Mouse (Mus musculus): ENCODE measurements around the gene Rptor. TPM values are rescaled to one million over a fixed set of nuclear protein-coding genes. Genes with fewer than 3 reads are reported as not detected.
A peak's percentile ranks its signal among the peaks of the same experiment; 100 is the strongest.

The Rptor gene
- 12.2 and 12.9 TPM in 2 replicates for polyA plus RNA-seq (2015; fragmentation: Nextera tagmentation; extraction: Ambion mirVana)

DNA sequence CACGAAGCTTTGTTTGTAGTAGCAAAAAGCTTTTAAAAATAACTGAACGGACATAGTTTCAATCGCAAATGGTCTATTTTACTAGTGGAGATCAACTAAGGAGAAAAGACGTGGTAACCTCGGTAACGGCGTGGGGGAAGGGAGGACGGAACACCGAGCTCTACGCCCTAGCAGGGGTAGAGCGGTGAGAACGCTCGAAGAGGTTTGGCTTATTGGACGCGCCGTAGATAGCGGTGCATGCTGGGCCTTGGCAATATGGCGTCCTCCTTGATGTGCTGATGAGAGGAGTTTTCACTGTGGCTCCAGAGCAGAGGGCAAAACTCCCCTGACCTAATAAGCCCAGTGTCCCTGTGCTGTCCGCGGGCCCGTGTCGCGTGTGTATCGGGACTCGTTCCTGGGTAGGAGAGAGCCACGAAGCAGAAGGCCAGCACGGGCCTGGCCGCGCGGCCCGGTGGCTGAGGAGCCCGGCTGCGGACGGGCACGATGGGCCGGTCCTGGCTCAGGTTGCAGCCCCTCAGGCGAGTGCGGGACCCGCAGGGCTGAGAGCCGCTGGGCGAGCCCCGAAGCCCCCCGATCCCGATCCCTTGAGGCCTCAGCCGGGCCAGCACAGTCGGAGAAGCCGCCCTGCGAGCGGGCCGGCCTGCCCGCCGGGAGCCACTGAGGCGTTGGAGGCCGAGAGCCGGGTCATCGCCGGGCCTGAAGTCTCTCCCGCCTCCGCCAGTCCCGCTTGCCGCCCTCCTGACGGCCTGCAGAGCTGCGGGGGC is at the start of gene Rptor:
Rptor (plus strand) TSS at position 143 of the 764 bp plus-strand sequence.
- Histone ChIP-seq H3K27me3 (no peaks in the 10 kb centered on the region), H3K4me3 (replicated peaks) (peak within 1 kb of the TSS; percentile 100)
- under 1% methylated on average over 63 of the region's 63 CpGs for WGBS

DNA sequence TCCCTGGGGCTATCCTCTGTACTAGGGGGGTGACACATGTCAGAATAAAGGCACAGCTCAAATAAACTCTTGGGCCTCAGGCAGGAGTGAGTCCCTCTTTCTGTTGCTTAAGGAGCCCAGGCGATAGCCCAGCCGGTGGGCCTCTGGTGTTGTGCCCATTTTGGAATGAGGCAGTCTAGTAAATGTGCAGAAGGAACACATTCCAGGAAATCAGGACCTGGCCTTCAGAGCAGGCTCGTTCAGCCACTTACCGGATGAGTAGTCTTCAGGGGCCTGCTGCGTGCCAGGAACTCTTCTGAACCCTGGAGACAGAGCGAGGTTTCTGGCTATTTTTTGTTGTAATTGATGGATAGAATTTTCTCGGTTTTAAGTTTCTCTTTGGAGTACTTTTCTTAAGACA is 48.0 kb upstream of the Rptor start:
- Histone ChIP-seq H3K9ac (no peak overlapping the region), H3K4me2 (replicated peaks) (no peak overlapping the region), H3K4me3 (replicated peaks) (no peak overlapping the region), H3K27ac (replicated peaks) (no peak overlapping the region), H3K36me3 (no peaks in the 10 kb centered on the region), H3K4me1 (peaks cover 21% of the 10 kb centered on the region), H3K9me3 (replicated peaks) (no peaks in the 10 kb centered on the region), H3K27me3 (peaks cover 27% of the 10 kb centered on the region)
- no peak for ATAC-seq (ENCODE audit: insufficient number of reproducible peaks, low FRiP score, low TSS enrichment, low read depth)
- WGBS = 54% methylated on average over 7 of the region's 7 CpGs

More for the DNA sequence above, at the start of gene Rptor:
- Histone ChIP-seq H3K9ac (peak within 1 kb of the TSS; percentile 94), H3K9me3 (replicated peaks) (no peaks in the 10 kb centered on the region), H3K4me2 (replicated peaks) (peak within 1 kb of the TSS; percentile 87), H3K27ac (replicated peaks) (peak within 1 kb of the TSS; percentile 86), H3K4me1 (peaks cover 10% of the 10 kb centered on the region), H3K36me3 (0 out of 2 replicates have a peak, but pooled peaks cover 3% of the 10 kb centered on the region)
- ATAC-seq (ENCODE audit: insufficient number of reproducible peaks, low FRiP score, low TSS enrichment, low read depth) = peak; percentile 96

DNA sequence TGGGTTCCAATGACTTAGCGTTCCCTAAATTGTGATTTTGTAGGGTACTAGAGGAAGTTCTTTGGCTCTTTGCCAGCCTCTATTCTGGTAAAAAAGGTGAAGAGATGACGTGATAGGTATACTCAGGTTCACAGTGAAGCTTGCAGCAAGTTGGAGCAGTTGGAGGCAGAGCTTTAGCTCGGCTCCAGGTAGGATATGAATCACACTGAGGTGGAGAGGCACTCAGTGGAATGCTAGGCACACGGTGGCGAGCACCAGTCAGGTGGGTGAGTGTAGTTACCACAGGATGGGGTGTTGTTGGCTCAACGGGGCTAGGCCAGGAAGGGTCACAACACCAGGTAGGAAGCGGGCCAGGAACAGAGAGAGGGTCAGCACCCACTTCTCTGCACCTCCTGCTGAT is 47.5 kb upstream of the Rptor start:
- ATAC-seq (ENCODE audit: insufficient number of reproducible peaks, low FRiP score, low TSS enrichment, low read depth) = no peak
- Histone ChIP-seq H3K27me3 (peaks cover 22% of the 10 kb centered on the region), H3K36me3 (no peaks in the 10 kb centered on the region), H3K4me3 (replicated peaks) (no peak overlapping the region), H3K4me2 (replicated peaks) (no peak overlapping the region), H3K4me1 (peaks cover 21% of the 10 kb centered on the region), H3K27ac (replicated peaks) (no peak overlapping the region), H3K9me3 (replicated peaks) (no peaks in the 10 kb centered on the region), H3K9ac (no peak overlapping the region)
- WGBS = 79% methylated on average over 7 of the region's 7 CpGs

DNA sequence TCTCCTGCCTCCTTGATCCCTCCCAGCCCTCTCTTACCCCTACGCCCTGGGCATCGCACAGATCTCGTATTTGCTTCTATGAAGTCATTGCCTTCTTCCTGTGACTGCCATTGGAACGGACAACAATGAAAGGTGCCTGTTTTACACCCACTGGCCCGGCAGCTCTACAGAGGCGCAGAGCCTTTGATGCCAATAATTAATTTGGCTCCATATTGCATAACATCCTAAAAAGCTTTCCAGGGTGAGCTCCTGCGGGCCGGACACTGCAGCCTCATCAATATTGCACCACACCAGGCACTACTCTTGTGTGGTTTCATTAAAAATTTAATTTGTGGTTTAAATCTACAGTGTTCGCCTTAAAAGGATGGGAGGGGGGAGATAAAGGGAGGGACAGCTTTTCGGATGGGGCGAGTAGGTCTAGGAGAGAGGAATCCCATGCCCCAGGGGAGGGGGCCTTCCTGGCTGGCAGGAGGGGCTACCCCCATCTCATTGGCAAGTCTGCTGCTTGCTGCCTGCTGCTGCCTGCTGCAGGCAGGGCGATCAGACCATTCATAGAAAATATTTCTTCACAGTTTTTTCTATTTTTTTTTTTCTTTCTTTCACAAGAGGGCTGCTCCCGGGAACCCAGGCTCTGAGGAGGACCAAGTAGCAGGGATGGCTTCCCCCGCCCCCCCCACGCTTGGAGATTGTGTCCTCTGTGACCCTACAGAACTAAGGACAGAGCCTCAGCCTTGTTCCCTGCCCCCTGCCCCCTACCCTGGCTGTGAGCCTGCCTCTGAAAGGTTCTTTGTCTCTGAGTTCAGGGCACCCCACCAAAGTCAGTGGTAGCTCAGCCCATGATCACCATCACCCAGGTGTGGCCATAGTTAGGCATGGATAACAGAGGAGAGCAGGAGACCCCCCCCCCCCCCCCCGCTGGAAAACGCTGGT is 44.5 kb upstream of the Rptor start:
- H3K9ac ChIP-seq = no peak overlapping the region
- H3K4me1 ChIP-seq = peaks cover 7% of the 10 kb centered on the region
- no peak overlapping the region for H3K27ac ChIP-seq (replicated peaks)
- H3K27me3 ChIP-seq = peaks cover 14% of the 10 kb centered on the region
- no peaks in the 10 kb centered on the region for H3K9me3 ChIP-seq (replicated peaks)
- no peaks in the 10 kb centered on the region for H3K36me3 ChIP-seq
- ATAC-seq (ENCODE audit: insufficient number of reproducible peaks, low FRiP score, low TSS enrichment, low read depth) = no peak
- no peak overlapping the region for H3K4me3 ChIP-seq (replicated peaks)
- H3K4me2 ChIP-seq (replicated peaks) = no peak overlapping the region
- WGBS = 25% methylated on average over 17 of the region's 17 CpGs

DNA sequence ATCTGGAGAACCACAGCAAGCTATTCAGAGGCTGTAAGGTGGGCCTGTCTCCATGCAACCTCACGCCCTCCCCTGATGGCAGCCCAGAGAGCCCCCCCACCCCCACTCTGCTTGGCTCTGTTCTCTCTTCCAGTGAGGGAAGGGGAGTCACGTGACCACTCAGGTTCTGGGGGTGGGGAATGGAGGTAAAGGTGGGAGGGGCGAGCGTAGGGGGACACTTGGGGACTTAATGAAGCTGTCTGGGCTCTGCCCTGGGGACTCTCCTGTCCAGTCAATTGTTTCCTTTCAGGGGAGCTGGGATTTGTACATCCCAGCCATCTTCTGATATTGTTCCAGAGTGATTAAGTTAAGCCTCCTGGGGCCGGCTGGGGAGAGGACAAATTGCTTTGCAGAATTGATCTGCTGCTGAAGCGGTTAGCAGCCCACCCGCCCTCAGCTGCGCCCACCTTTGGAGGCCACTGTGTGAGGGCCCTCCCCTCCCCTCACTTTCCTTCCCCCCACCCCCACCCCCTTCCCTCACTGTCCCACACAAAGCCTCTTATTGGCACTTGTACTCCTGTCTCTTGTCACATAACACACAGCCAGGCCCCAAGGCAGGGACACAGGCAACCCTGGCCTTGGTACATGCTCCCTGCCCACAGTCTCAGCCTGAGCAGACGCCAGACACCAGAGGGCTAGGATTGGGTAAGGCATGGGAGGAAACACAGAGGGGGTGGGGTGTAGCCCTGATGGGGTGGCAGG is 43.7 kb upstream of the Rptor start:
- no peak overlapping the region for H3K27ac ChIP-seq (replicated peaks)
- 10% methylated on average over 9 of the region's 9 CpGs for WGBS
- peaks cover 21% of the 10 kb centered on the region for H3K27me3 ChIP-seq
- no peaks in the 10 kb centered on the region for H3K9me3 ChIP-seq (replicated peaks)
- H3K9ac ChIP-seq = no peak overlapping the region
- no peak for ATAC-seq (ENCODE audit: insufficient number of reproducible peaks, low FRiP score, low TSS enrichment, low read depth)
- H3K4me1 ChIP-seq = peaks cover 7% of the 10 kb centered on the region
- H3K4me2 ChIP-seq (replicated peaks) = no peak overlapping the region
- no peaks in the 10 kb centered on the region for H3K36me3 ChIP-seq
- no peak overlapping the region for H3K4me3 ChIP-seq (replicated peaks)

DNA sequence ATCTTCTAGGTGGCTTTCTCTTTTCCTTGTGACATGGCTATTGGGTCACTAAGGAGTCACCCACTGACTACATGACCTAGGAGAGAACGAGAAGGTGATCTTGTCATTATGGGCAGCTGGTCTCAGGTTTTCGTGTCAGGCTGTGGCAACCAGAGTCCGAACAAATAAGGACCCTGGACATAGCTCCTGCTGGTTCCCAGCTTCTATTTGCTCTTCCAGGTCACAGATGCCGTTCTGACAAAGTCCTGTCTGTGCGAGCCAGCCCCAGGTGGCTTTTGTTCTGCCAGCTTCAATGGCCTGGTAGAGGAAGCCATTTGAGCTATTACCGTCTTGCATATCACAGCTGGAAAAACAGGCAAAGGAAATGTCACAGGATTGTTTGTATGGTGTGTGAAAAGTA is 40.4 kb upstream of the Rptor start:
- Histone ChIP-seq H3K4me2 (replicated peaks) (no peak overlapping the region), H3K4me3 (replicated peaks) (no peak overlapping the region), H3K9ac (no peak overlapping the region), H3K27me3 (peaks cover 31% of the 10 kb centered on the region), H3K27ac (replicated peaks) (no peak overlapping the region), H3K9me3 (replicated peaks) (no peaks in the 10 kb centered on the region), H3K36me3 (no peaks in the 10 kb centered on the region), H3K4me1 (peaks cover 7% of the 10 kb centered on the region)
- WGBS = 48% methylated on average over 6 of the region's 6 CpGs
- no peak for ATAC-seq (ENCODE audit: insufficient number of reproducible peaks, low FRiP score, low TSS enrichment, low read depth)

DNA sequence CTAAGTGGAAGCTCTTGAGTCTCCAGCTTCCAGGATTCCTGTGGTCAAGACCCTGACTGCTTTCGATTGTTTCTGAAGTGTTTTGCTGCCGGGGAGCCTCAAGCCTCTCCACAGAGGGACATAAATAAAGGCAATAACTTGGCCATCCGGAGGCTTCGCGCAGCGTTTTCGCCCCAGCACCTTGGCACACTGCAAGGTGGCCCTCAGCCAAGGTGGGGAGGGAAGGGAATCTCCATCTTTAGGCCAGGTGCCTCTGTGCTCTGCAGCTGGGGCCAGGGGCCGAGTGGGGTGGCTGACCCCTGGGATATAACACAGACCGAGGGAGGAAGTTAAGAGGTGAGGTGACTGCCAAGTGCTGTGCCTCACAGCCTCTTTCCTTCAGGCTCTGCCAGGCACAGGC is 39.5 kb upstream of the Rptor start:
- Histone ChIP-seq H3K4me1 (peaks cover 7% of the 10 kb centered on the region), H3K9me3 (replicated peaks) (no peaks in the 10 kb centered on the region), H3K4me3 (replicated peaks) (no peak overlapping the region), H3K36me3 (no peaks in the 10 kb centered on the region), H3K4me2 (replicated peaks) (no peak overlapping the region), H3K9ac (no peak overlapping the region), H3K27me3 (peaks cover 30% of the 10 kb centered on the region), H3K27ac (replicated peaks) (no peak overlapping the region)
- WGBS = 64% methylated on average over 9 of the region's 9 CpGs
- no peak for ATAC-seq (ENCODE audit: insufficient number of reproducible peaks, low FRiP score, low TSS enrichment, low read depth)

DNA sequence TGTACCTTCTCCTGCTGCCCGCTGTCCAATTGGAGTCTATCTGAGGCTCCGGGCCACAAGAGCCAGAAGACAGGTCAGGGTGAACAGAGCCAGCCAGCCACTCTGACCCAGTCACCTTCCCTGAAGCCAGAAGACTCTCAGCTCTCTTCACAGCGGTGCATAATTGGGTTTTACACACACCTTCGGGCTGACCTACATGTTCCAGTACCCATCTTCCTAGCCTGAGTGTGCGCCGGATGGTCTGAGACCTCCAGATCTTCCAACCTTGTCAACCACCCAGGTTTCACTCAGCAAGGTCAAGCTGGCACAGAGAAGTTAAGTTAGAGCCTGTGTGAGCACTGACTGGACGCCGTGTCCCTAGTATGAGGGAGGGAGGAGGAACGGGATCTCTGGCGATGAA is 38.3 kb upstream of the Rptor start:
- no peaks in the 10 kb centered on the region for H3K36me3 ChIP-seq
- 0 out of 2 replicates have a peak, but pooled peaks cover 1% of the 10 kb centered on the region for H3K4me1 ChIP-seq
- peaks cover 30% of the 10 kb centered on the region for H3K27me3 ChIP-seq
- no peak overlapping the region for H3K9ac ChIP-seq
- WGBS = 84% methylated on average over 10 of the region's 10 CpGs
- no peak for ATAC-seq (ENCODE audit: insufficient number of reproducible peaks, low FRiP score, low TSS enrichment, low read depth)
- H3K4me3 ChIP-seq (replicated peaks) = no peak overlapping the region
- no peak overlapping the region for H3K27ac ChIP-seq (replicated peaks)
- H3K4me2 ChIP-seq (replicated peaks) = no peak overlapping the region
- no peaks in the 10 kb centered on the region for H3K9me3 ChIP-seq (replicated peaks)

DNA sequence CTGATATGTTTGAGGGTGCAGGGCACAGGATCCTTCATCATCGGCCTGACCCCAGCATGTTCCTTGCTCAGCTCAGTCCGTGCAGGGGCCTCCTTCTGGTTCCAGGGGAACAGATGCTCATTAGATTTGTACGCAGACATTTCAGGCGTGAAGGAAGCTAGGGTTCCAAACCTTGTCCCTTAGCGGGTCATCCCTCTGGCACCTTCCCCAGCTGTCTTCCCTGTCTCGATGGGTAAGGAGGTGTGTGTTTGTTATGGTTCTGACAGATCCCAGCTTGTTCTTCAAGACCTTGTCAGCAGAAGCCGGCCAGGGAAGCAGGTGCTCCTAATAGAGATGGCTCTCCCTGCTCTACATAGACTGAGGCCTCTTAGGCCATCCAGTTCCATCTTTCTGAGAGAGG is 37.7 kb upstream of the Rptor start:
- 57% methylated on average over 7 of the region's 7 CpGs for WGBS
- no peak overlapping the region for H3K4me2 ChIP-seq (replicated peaks)
- no peak for ATAC-seq (ENCODE audit: insufficient number of reproducible peaks, low FRiP score, low TSS enrichment, low read depth)

DNA sequence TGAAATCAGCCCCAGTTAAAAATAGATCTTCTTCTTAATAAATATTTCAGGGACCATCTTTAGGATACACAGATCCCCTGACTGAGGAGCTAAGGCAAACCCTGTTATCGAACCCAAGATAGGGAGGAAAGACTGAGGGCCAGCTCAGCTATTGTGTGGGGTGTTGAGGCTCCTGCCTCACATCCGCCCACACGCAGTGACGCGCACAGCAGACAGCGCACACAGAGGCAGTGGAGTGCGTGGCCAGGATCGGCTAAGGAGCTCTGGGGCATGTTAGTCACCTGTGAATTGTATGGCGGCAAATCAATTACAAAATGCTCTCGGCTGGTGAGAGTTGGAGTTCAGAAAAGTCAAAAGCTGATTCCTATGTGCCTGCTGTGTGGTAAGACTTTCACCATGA is 37.0 kb upstream of the Rptor start:
- Histone ChIP-seq H3K4me2 (replicated peaks) (no peak overlapping the region), H3K4me1 (no peaks in the 10 kb centered on the region), H3K9me3 (replicated peaks) (no peaks in the 10 kb centered on the region), H3K36me3 (no peaks in the 10 kb centered on the region), H3K27me3 (peaks cover 30% of the 10 kb centered on the region), H3K4me3 (replicated peaks) (no peak overlapping the region), H3K9ac (no peak overlapping the region), H3K27ac (replicated peaks) (no peak overlapping the region)
- no peak for ATAC-seq (ENCODE audit: insufficient number of reproducible peaks, low FRiP score, low TSS enrichment, low read depth)
- WGBS = 33% methylated on average over 10 of the region's 10 CpGs

More for the DNA sequence above, 37.7 kb upstream of the Rptor start:
- H3K36me3 ChIP-seq = no peaks in the 10 kb centered on the region
- peaks cover 30% of the 10 kb centered on the region for H3K27me3 ChIP-seq
- H3K4me3 ChIP-seq (replicated peaks) = no peak overlapping the region
- no peaks in the 10 kb centered on the region for H3K9me3 ChIP-seq (replicated peaks)
- no peak overlapping the region for H3K27ac ChIP-seq (replicated peaks)
- H3K4me1 ChIP-seq = no peaks in the 10 kb centered on the region
- no peak overlapping the region for H3K9ac ChIP-seq

DNA sequence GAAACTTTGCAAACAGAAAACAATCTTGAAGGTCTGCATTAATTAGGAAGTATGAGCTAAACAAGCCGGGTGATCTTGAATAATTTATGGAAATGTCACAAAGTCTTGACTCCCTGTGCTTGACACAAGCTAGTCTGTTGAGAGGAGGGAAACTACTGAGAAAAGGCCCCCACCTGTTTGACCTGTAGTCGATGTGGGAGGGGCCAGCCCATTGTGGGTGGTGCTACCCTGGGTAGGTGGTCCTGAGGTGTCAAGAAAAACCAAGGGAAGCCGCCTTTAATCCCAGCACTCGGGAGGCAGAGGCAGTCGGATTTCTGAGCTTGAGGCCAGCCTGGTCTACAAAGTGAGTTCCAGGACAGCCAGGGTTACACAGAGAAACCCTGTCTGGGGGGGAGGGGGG is 36.5 kb upstream of the Rptor start:
- peaks cover 30% of the 10 kb centered on the region for H3K27me3 ChIP-seq
- no peak overlapping the region for H3K4me2 ChIP-seq (replicated peaks)
- H3K27ac ChIP-seq (replicated peaks) = no peak overlapping the region
- 54% methylated on average over 5 of the region's 5 CpGs for WGBS
- H3K9ac ChIP-seq = no peak overlapping the region
- H3K9me3 ChIP-seq (replicated peaks) = no peaks in the 10 kb centered on the region
- H3K36me3 ChIP-seq = no peaks in the 10 kb centered on the region
- H3K4me3 ChIP-seq (replicated peaks) = no peak overlapping the region
- no peaks in the 10 kb centered on the region for H3K4me1 ChIP-seq
- no peak for ATAC-seq (ENCODE audit: insufficient number of reproducible peaks, low FRiP score, low TSS enrichment, low read depth)

All from embryonic facial prominence, embryonic 15.5 days (tissue).